8 mouse cellular contexts compared by ENCODE assay signal in genomic region chr1:133033316-133034090, GRCm38 (mm10). TPM values are rescaled to one million over a fixed set of nuclear protein-coding genes. Genes with fewer than 3 reads are reported as not detected.
DNase-seq lines count a peak whose midpoint lies in the region; ATAC-seq lines count a peak whose summit lies in the region.

No protein-coding gene starts in this region.

- H3K4me2 ChIP-seq in limb, embryonic 12.5 days, result peak overlapping the region; percentile 58
- peak overlapping the region; percentile 56 for H3K4me2 ChIP-seq in midbrain, embryonic 13.5 days (replicated peaks)

- no peaks in the 10 kb centered on the region for H3K27me3 ChIP-seq in limb, embryonic 12.5 days
- H3K27me3 ChIP-seq in midbrain, embryonic 13.5 days, result no peaks in the 10 kb centered on the region

- peak overlapping the region; percentile 47 for H3K9ac ChIP-seq in limb, embryonic 12.5 days (replicated peaks)
- peak overlapping the region; percentile 50 for H3K9ac ChIP-seq in midbrain, embryonic 13.5 days (replicated peaks)

- H3K36me3 ChIP-seq in limb, embryonic 12.5 days, result no peaks in the 10 kb centered on the region
- no peaks in the 10 kb centered on the region for H3K36me3 ChIP-seq in midbrain, embryonic 13.5 days

- H3K4me3 ChIP-seq in limb, embryonic 12.5 days (replicated peaks), result peak overlapping the region; percentile 51
- H3K4me3 ChIP-seq in midbrain, embryonic 13.5 days (replicated peaks), result peak overlapping the region; percentile 49

- H3K27ac ChIP-seq in limb, embryonic 12.5 days, result peak overlapping the region; percentile 75
- H3K27ac ChIP-seq in midbrain, embryonic 13.5 days, result peak overlapping the region; percentile 72

- ATAC-seq in limb, embryonic 12.5 days (ENCODE audit: insufficient number of reproducible peaks, insufficient read depth, low FRiP score, low TSS enrichment, low read depth), result peak; percentile 50; the same call in 1 of the 2 replicates
- ATAC-seq in midbrain, embryonic 13.5 days, result peak; percentile 74

- H3K4me1 ChIP-seq in limb, embryonic 12.5 days (replicated peaks), result peaks cover 8% of the 10 kb centered on the region; the same call in 1 of the 2 replicates
- peaks cover 12% of the 10 kb centered on the region for H3K4me1 ChIP-seq in midbrain, embryonic 13.5 days (replicated peaks)

- no peaks in the 10 kb centered on the region for H3K9me3 ChIP-seq in limb, embryonic 12.5 days
- no peaks in the 10 kb centered on the region for H3K9me3 ChIP-seq in midbrain, embryonic 13.5 days

- 2% methylated on average over 28 of the region's 28 CpGs for WGBS in limb, embryonic 12.5 days
- WGBS in midbrain, embryonic 13.5 days, result under 1% methylated on average over 28 of the region's 28 CpGs

- peak; percentile 54 for DNase-seq in urinary bladder, adult 18-20 months (ENCODE audit: low spot score in 2 of 2)
- no peak for DNase-seq in urinary bladder, postnatal 10 days (ENCODE audit: low spot score)
- peak; percentile 87 for DNase-seq in embryo, embryonic 11 days
- peak; percentile 81 to 86 for DNase-seq in heart, adult 18-20 months
- DNase-seq in kidney, adult 8-10 months, result peak; percentile 57 to 59
- DNase-seq in spleen, postnatal 36 days (ENCODE audit: low spot score in 2 of 2), result peak; percentile 55 to 68

RNA-seq across cellular contexts. Expression of gene Mdm4, which starts 3.1 kb away (rescaled TPM):
- total RNA-seq in heart, adult 18-20 months (2021), result 10 to 100 TPM; 19.7 to 27.7 TPM
- polyA plus RNA-seq in limb, embryonic 12.5 days (2016; fragmentation: Nextera tagmentation; extraction: Ambion mirVana), result 45.9 and 46.7 TPM in 2 replicates
- polyA plus RNA-seq in midbrain, embryonic 13.5 days (2015; fragmentation: Nextera tagmentation; extraction: Ambion mirVana), result 42.3 and 46.1 TPM in 2 replicates

RNA-seq across cellular contexts. Expression of gene Pik3c2b, which starts 12.0 kb away (rescaled TPM):
- 10 to 100 TPM; 13.9 to 14.3 TPM for total RNA-seq in heart, adult 18-20 months (2021)
- polyA plus RNA-seq in limb, embryonic 12.5 days (2016; fragmentation: Nextera tagmentation; extraction: Ambion mirVana), result 6.6 and 7.6 TPM in 2 replicates
- 14.6 and 17.0 TPM in 2 replicates for polyA plus RNA-seq in midbrain, embryonic 13.5 days (2015; fragmentation: Nextera tagmentation; extraction: Ambion mirVana)
